Mouse (Mus musculus): ENCODE data around the gene Blvrb. TPM values are rescaled to one million over a fixed set of nuclear protein-coding genes. Genes with fewer than 3 reads are reported as not detected.

Blvrb gene
- polyA plus RNA-seq (2012; ENCODE audit: low replicate concordance) = 834 and 943 TPM in 2 replicates

GRCm38 (mm10) chr7:27447419-27448286 lies at the start of gene Blvrb, which contains the start of gene Sptbn4:
Gene Blvrb (plus strand): TSS chr7:27447978.
Gene Sptbn4 (minus strand): TSS chr7:27447686.

GRCm38 (mm10) chr7:27473156-27473834 lies 25.5 kb downstream of the Blvrb start, which contains the start of gene Sertad3:
Gene Sertad3 (plus strand): TSS chr7:27473768.

GRCm38 (mm10) chr7:27486770-27487697 lies 39.3 kb downstream of the Blvrb start, which contains the start of gene Sertad1:
Gene Sertad1 (plus strand): TSS chr7:27486910.

GRCm38 (mm10) chr7:27499036-27499435 lies 51.3 kb downstream of the Blvrb start, which contains the start of gene Prx:
Gene Prx (plus strand): TSS chr7:27499324.

Other genes with a start within 250 kb of the Blvrb start
- gene Itpkc, start 219.3 kb upstream of the Blvrb start, polyA plus RNA-seq (2012; ENCODE audit: low replicate concordance) = 3.4 and 6.0 TPM in 2 replicates
- 30.3 and 47.8 TPM in 2 replicates for gene Coq8b, start 215.0 kb upstream of the Blvrb start, polyA plus RNA-seq (2012; ENCODE audit: low replicate concordance)
- gene Numbl, start 189.5 kb upstream of the Blvrb start, polyA plus RNA-seq (2012; ENCODE audit: low replicate concordance) = 4.0 and 4.9 TPM in 2 replicates
- 2.1 and 4.3 TPM in 2 replicates for gene Ltbp4, start 110.3 kb upstream of the Blvrb start, polyA plus RNA-seq (2012; ENCODE audit: low replicate concordance)
- gene Shkbp1, start 92.0 kb upstream of the Blvrb start, polyA plus RNA-seq (2012; ENCODE audit: low replicate concordance) = 394 and 419 TPM in 2 replicates
- not detected in 2 replicates for gene Gm20479, start 90.6 kb upstream of the Blvrb start, polyA plus RNA-seq (2012; ENCODE audit: low replicate concordance)
- gene Sptbn4, start 292 bp upstream of the Blvrb start, polyA plus RNA-seq (2012; ENCODE audit: low replicate concordance) = 0.24 and 0.45 TPM in 2 replicates
- 20.2 and 49.9 TPM in 2 replicates for gene Sertad3, start 25.8 kb downstream of the Blvrb start, polyA plus RNA-seq (2012; ENCODE audit: low replicate concordance)
- 85.4 and 91.2 TPM in 2 replicates for gene Sertad1, start 38.9 kb downstream of the Blvrb start, polyA plus RNA-seq (2012; ENCODE audit: low replicate concordance)
- gene Prx, start 51.3 kb downstream of the Blvrb start, polyA plus RNA-seq (2012; ENCODE audit: low replicate concordance) = 2.9 and 3.2 TPM in 2 replicates
- 1.9 and 5.5 TPM in 2 replicates for gene Hipk4, start 75.3 kb downstream of the Blvrb start, polyA plus RNA-seq (2012; ENCODE audit: low replicate concordance)
- 83.5 and 116 TPM in 2 replicates for gene Pld3, start 105.2 kb downstream of the Blvrb start, polyA plus RNA-seq (2012; ENCODE audit: low replicate concordance)
- gene 2310022A10Rik, start 105.3 kb downstream of the Blvrb start, polyA plus RNA-seq (2012; ENCODE audit: low replicate concordance) = 44.0 and 93.8 TPM in 2 replicates
- gene Akt2, start 143.6 kb downstream of the Blvrb start, polyA plus RNA-seq (2012; ENCODE audit: low replicate concordance) = 47.9 and 84.4 TPM in 2 replicates
- gene Ttc9b, start 205.9 kb downstream of the Blvrb start, polyA plus RNA-seq (2012; ENCODE audit: low replicate concordance) = not detected in 2 replicates
- 29.5 and 45.0 TPM in 2 replicates for gene Map3k10, start 226.6 kb downstream of the Blvrb start, polyA plus RNA-seq (2012; ENCODE audit: low replicate concordance)
- not detected in 2 replicates for gene Zfp607b, start 241.4 kb downstream of the Blvrb start, polyA plus RNA-seq (2012; ENCODE audit: low replicate concordance)